20 mouse cellular contexts compared by ENCODE assay signal in genomic region chr12:4383061-4383460, GRCm38 (mm10).
A peak's percentile ranks its signal among the peaks of the same experiment; 100 is the strongest.
DNase-seq lines count a peak whose midpoint lies in the region; ATAC-seq lines count a peak whose summit lies in the region.
"Had no signal": no experiment of that assay in that cellular context is flagged by ENCODE, and none has a peak within 500 bp of the region (broad histone marks: within the 10 kb centered on the region; RNA-seq: fewer than 3 reads in every experiment).

No protein-coding gene starts in this region.

- no peaks in the 10 kb centered on the region for H3K4me1 ChIP-seq in heart, embryonic 11.5 days (ENCODE audit: control insufficient read depth, insufficient read depth, low read length)
- H3K4me1 ChIP-seq in intestine, embryonic 16.5 days (ENCODE audit: control insufficient read depth, insufficient read depth, low read length), result peaks cover 11% of the 10 kb centered on the region; the same call in 1 of the 2 replicates
- H3K4me1 ChIP-seq: embryonic facial prominence, embryonic 10.5 days had no signal

- H3K9ac ChIP-seq in heart, embryonic 11.5 days (ENCODE audit: low read depth, low read length), result no peak overlapping the region
- H3K9ac ChIP-seq in intestine, embryonic 16.5 days (ENCODE audit: low read depth, low read length), result no peak overlapping the region
- H3K9ac ChIP-seq: forebrain, embryonic 13.5 days; forebrain, postnatal 0 days; hindbrain, embryonic 15.5 days had no signal

- no peak overlapping the region for H3K4me3 ChIP-seq in heart, embryonic 11.5 days (ENCODE audit: low read depth, low read length)
- H3K4me3 ChIP-seq in intestine, embryonic 16.5 days (ENCODE audit: low read length), result no peak overlapping the region
- H3K4me3 ChIP-seq: embryonic facial prominence, embryonic 10.5 days; forebrain, embryonic 13.5 days; gastrocnemius, adult 2 months; heart, adult 2 months; hindbrain, embryonic 15.5 days had no signal

- H3K27ac ChIP-seq in heart, embryonic 11.5 days (ENCODE audit: low read depth, low read length), result no peak overlapping the region
- no peak overlapping the region for H3K27ac ChIP-seq in intestine, embryonic 16.5 days (ENCODE audit: low read length)
- H3K27ac ChIP-seq: embryonic facial prominence, embryonic 10.5 days; forebrain, embryonic 13.5 days; hindbrain, embryonic 15.5 days had no signal

- WGBS in heart, embryonic 11.5 days (ENCODE audit: insufficient replicate concordance), result 88% methylated on average over 3 of the region's 3 CpGs
- 84% methylated on average over 3 of the region's 3 CpGs for WGBS in intestine, embryonic 16.5 days

- no peaks in the 10 kb centered on the region for H3K36me3 ChIP-seq in heart, embryonic 11.5 days (ENCODE audit: control insufficient read depth, insufficient read depth, low read length)
- no peaks in the 10 kb centered on the region for H3K36me3 ChIP-seq in intestine, embryonic 16.5 days (ENCODE audit: control insufficient read depth, insufficient read depth, low read length)
- H3K36me3 ChIP-seq: embryonic facial prominence, embryonic 10.5 days; hindbrain, embryonic 15.5 days had no signal

- DNase-seq in gastrocnemius, adult 18-20 months (ENCODE audit: low spot score), result peak; percentile 54
- no peak for DNase-seq in gastrocnemius, postnatal 25 days
- DNase-seq in heart, adult 9 months (ENCODE audit: low spot score in 2 of 2), result peak; percentile 39 to 59
- DNase-seq in 3T3-L1 (ENCODE audit: low read depth, low spot score) (peak; percentile 80), adipocyte (ENCODE audit: low spot score) (peak; percentile 92)
- DNase-seq in retina, embryonic 14.5 days (ENCODE audit: low spot score), result no peak
- DNase-seq: adrenal gland, postnatal 36 days; cerebellum, adult 2 months; cerebellum, postnatal 10 days; forebrain, postnatal 0 days; gastrocnemius, adult 2 months; gastrocnemius, postnatal 36 days; heart, postnatal 36 days had no signal

- no peak for ATAC-seq in heart, embryonic 11.5 days (replicated peaks; ENCODE audit: insufficient number of reproducible peaks, low FRiP score, low TSS enrichment)
- ATAC-seq in intestine, embryonic 16.5 days, result no peak
- ATAC-seq: forebrain, embryonic 13.5 days; forebrain, postnatal 0 days; intestine, postnatal 0 days had no signal

- no peak overlapping the region for H3K4me2 ChIP-seq in heart, embryonic 11.5 days
- no peak overlapping the region for H3K4me2 ChIP-seq in intestine, embryonic 16.5 days (ENCODE audit: low read depth, low read length)
- H3K4me2 ChIP-seq: forebrain, embryonic 13.5 days; hindbrain, embryonic 15.5 days had no signal

- H3K27me3 ChIP-seq in heart, embryonic 11.5 days (ENCODE audit: control insufficient read depth, insufficient read depth, low read length), result no peaks in the 10 kb centered on the region
- no peaks in the 10 kb centered on the region for H3K27me3 ChIP-seq in intestine, embryonic 16.5 days (replicated peaks; ENCODE audit: control insufficient read depth, insufficient read depth, low read length)
- H3K27me3 ChIP-seq: forebrain, embryonic 13.5 days; hindbrain, embryonic 15.5 days had no signal

- H3K9me3 ChIP-seq in heart, embryonic 11.5 days (replicated peaks; ENCODE audit: control insufficient read depth, low read length), result no peaks in the 10 kb centered on the region
- H3K9me3 ChIP-seq in intestine, embryonic 16.5 days (ENCODE audit: control insufficient read depth, low read length), result no peaks in the 10 kb centered on the region
- H3K9me3 ChIP-seq: embryonic facial prominence, embryonic 10.5 days; forebrain, embryonic 13.5 days; hindbrain, embryonic 15.5 days had no signal

Comparison
In these comparisons a context has a peak if more than half of its experiments do, and no peak if none do; other contexts are left out.
1. DNase-seq: peak in gastrocnemius, adult 18-20 months (single experiment), heart, adult 9 months (2 of 2), 3T3-L1 (single experiment) and adipocyte (single experiment); none in gastrocnemius, postnatal 25 days (single experiment) and retina, embryonic 14.5 days (single experiment).